Mouse (Mus musculus) 3T3-L1 (cell line): ENCODE data around the gene Cenpq.

Source experiments
- DNase-seq: peaks from one replicate; pipeline ENCODE4 v3.0.0-alpha.2; 2015; ENCODE audit warnings: low read depth, low spot score

The Cenpq gene

GRCm38 (mm10) chr17:40934420-40935231 is at the start of gene Cenpq, which contains the start of gene Mut:
TSS of gene Cenpq (minus strand) at chr17:40935047.
TSS of gene Mut (plus strand) at chr17:40934685.
- DNase-seq, result peak; percentile 100

- DNase-seq, result peak; percentile 27
These were observed 43.1 kb upstream of the Cenpq start for GRCm38 (mm10) chr17:40977914-40978313.

GRCm38 (mm10) chr17:40948518-40948917 is 13.7 kb upstream of the Cenpq start:
- peak; percentile 41 for DNase-seq

- no peak for DNase-seq
These were observed 862 bp downstream of the Cenpq start for GRCm38 (mm10) chr17:40933985-40934384.

- DNase-seq, result no peak
These were observed 19.3 kb downstream of the Cenpq start for GRCm38 (mm10) chr17:40915499-40915898.

- DNase-seq, result no peak
These were observed 20.6 kb downstream of the Cenpq start, which contains the start of gene Glyatl3 for GRCm38 (mm10) chr17:40914250-40914649. TSS of gene Glyatl3 (minus strand) at chr17:40914350.

- DNase-seq, result no peak
These were observed 30.1 kb downstream of the Cenpq start for GRCm38 (mm10) chr17:40904721-40905154.

GRCm38 (mm10) chr17:40904056-40904597 is 30.7 kb downstream of the Cenpq start:
- no peak for DNase-seq

GRCm38 (mm10) chr17:40903345-40903744 is 31.5 kb downstream of the Cenpq start:
- no peak for DNase-seq

GRCm38 (mm10) chr17:40899783-40900363 is 35.0 kb downstream of the Cenpq start:
- DNase-seq, result no peak

- DNase-seq, result peak; percentile 87
These were observed 38.0 kb downstream of the Cenpq start for GRCm38 (mm10) chr17:40896863-40897262.

GRCm38 (mm10) chr17:40887849-40888536 is 46.9 kb downstream of the Cenpq start:
- DNase-seq, result no peak

- DNase-seq, result no peak
These were observed 49.7 kb downstream of the Cenpq start for GRCm38 (mm10) chr17:40885155-40885554.

GRCm38 (mm10) chr17:40882172-40882571 is 52.7 kb downstream of the Cenpq start:
- DNase-seq, result no peak

GRCm38 (mm10) chr17:40879924-40880691 is 54.7 kb downstream of the Cenpq start, which contains the start of gene 9130008F23Rik:
TSS of gene 9130008F23Rik (minus strand) at chr17:40880559.
- DNase-seq, result peak; percentile 89

GRCm38 (mm10) chr17:40879528-40879923 is 55.3 kb downstream of the Cenpq start:
- peak; percentile 44 for DNase-seq

GRCm38 (mm10) chr17:40877741-40878140 is 57.1 kb downstream of the Cenpq start:
- DNase-seq, result peak; percentile 73

GRCm38 (mm10) chr17:40875568-40875967 is 59.3 kb downstream of the Cenpq start:
- peak; percentile 51 for DNase-seq

- peak; percentile 54 for DNase-seq
These were observed 60.1 kb downstream of the Cenpq start for GRCm38 (mm10) chr17:40874701-40875100.

- DNase-seq, result peak; percentile 78
These were observed 61.2 kb downstream of the Cenpq start for GRCm38 (mm10) chr17:40873582-40874011.
